Mouse (Mus musculus) left cerebral cortex, adult 18-20 months (tissue): ENCODE results near the gene Mad1l1. TPM values are rescaled to one million over a fixed set of nuclear protein-coding genes. Genes with fewer than 3 reads are reported as not detected.
"Not testable (repeated sequence)": the region's sequence is repeated elsewhere in the genome, so short reads cannot be mapped to it uniquely, and the experiment has no call there.

ENCODE experiments used
- DNase-seq, 2 experiments: peaks; one replicate each; pipeline ENCODE4 v3.0.0; 2021 to 2022; ENCODE audit warnings: low spot score in 2 of 2, mixed read lengths in 1 of 2
- total RNA-seq, 2 experiments: library from RNA; stranded (reverse); gene quantifications; 2 replicates each; pipeline ENCODE4 v1.2.3; 2021

Mad1l1 gene
- total RNA-seq, 2 experiments from 2014 or later: 14.3 to 19.3 TPM

DNA sequence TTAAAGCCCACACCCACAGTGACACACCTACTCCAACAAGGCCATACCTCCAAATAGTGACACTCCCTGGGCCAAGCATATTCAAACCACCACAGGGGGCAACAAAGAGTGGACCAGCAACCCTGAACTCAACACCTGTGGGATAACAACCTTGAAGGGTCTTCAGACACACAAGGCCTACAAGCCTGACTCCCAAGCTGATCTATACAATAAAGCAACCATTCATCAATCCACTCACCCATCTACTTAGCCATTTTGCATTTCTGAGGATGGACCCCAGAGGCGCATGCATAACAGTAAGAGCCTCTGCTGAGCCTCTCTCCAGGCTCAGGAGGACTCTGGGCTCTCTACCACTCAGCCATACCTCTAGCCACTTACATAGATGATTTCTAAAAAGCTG lies 304.5 kb downstream of the Mad1l1 start:
- no peak for DNase-seq

DNA sequence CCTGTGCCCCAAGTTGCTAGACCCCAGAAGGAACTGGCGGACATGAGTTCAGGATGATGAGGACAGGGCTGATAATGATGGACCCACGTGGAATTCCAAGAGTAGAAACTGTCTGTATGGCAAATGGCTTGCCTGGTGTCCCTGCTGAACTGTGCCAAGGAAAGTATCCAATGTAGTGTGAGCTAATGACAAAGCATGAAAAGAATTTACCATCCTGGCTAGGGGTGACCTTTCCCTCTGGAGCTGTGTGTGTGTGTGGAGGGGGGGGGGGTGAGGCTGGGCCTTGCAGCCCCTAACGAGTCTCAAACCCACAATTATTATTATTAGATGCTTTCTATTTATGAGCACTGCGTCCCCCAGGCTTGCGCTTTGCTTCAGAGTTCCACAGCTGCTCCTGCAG lies 307.7 kb downstream of the Mad1l1 start:
- no peak for DNase-seq

DNA sequence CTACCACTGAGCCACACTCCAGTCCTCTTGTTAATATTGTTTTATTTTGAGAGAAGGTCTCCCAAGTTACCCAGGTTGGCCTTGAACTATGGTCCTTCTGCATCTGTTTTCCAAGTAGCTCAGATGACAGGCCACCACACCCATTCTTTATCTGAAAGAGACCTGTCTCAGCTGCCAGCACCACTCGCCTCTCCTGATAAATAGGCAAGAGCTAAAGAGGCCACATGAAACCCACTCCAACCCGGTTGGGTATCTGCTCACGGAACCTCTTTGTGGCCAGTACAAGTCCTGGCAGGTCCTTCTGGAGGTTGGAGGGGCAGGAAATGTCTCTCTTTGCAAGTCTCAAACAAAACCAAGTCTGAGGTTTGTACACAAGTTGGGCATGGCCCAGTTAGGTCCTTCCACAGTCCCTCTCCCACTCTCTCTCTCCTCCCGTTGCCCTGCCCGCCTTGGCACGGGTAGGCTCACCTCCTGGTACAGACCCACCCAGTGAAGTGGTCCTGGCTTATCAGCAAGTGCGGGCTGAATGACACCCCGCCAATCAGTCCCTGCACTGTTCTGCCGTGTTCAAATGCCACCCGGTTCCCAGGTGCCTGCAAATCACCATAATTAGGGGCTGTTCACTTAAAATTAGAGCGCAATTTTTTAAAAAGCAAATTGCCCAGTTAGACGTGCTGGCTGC lies 308.9 kb downstream of the Mad1l1 start:
- no peak for DNase-seq

DNA sequence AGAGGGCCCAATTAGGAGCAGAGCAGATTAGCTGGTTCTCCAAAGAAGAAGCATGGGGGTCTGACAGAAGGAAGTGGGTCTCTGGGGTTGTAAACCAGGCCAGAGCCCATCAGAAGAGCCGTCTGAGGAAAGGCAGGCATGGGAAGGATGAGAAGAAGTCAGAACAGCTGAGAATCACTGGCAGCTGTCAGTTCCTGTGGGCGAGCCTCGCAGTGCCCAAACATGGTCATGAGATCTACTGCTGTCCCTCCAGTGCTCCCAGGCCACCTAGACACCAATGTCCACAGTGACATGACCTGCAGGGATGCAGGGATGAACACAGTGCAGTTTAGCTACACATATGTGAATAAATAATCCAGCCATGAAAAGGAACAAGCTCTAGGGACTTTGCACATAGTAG lies 310.9 kb downstream of the Mad1l1 start:
- no peak for DNase-seq

DNA sequence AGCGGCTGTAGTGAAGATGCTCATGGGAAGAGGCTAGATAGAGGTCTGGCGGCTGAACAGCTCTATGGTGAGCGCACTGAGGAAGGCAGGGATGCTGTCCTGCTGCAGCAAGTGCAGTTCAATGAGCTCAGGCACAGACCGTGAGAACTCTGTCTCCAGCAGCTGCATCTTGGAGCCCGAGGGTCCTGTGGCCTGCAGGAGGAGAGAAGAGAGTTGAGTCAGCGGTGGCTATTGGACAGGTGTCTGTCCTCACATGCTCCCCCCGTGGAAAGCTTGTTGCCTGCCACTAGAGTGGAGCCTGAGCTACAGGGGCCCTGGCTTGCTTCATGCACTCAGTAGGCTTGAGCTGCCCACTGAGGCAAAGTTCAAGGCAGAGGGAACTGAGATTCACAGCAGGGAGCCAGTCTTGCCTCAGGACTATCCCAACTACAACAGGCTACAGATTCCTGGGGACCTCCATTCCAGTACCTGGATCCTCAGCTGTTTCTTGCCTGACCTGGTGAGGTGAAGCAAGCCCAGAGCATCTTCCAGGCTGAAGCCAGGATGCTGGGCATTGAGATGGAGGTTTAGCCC lies 312.2 kb downstream of the Mad1l1 start:
- DNase-seq: no peak

DNA sequence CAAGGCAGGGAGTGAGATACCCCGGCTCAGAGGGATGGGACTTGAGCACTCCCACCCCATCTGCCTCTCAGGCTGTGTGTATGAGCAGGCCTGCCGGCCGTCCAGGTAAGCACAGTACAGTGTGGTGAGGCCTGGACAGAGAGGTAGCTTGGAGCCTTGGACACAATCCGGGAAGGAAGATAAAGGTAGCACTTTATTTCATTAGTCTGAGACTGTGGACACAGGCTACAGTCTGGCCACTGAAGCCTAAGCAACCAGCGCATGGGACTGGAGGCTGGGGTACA lies 312.9 kb downstream of the Mad1l1 start:
- no peak for DNase-seq

DNA sequence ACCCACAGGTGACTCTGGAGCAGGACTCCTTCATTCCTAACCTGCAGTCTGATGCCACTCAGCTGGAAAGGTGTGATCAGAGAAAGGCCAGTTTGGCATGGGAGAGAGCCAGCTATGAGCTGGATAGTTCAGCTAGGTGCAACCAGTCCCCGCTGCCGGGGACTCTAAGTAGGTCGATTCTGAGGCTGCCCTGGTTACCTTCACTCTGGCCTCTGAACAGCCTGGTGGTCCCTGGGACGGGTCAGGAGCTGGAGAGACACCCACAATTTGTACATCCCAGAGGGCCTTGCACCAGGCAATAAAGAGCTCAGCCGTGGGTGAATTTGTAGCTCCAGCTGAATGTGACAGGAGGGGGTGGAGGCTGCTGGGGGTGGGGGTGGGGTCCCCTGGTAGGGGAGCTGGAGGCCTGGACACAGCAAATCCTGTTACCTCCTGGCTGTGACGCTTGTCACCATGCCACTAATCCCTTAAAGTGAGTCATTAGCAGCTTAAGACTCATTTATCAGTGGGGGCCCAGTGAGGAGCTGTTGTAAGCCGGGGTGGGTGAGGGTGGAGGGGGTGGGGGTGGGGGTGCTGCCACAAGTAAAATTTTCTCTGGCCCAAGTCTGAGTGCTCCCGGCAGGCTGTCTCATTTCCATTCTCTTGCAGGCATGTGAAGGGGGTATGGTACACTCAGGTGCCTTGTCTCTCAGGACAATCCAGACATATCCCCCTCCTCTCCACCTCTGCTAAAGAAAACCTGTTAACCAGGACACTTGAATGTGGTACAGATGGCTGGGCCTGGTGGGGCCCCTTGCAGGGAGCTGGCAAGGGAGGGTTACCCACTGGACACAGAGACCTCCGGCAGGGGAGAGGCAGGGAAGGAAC lies 313.5 kb downstream of the Mad1l1 start:
- no peak for DNase-seq

DNA sequence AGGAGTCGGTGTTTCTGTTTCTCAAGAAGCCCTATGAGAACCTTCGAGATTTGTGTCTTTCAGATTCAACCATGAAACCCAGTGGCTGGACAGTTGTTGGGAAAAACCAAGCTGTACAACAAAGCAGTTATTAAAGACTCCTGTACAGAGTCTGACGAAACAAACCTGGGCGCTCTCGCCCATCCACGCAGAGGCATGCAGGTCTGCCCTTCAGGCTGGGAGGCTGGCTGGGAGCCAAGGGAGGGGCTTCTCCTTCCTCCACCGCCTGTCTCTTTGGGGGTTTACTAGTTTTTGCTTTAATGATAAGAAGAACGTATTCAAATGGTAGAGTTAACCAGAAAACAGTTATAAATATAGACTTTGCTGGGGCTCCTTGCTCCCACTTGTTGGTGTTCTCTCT lies 314.5 kb downstream of the Mad1l1 start:
- DNase-seq: no peak

DNA sequence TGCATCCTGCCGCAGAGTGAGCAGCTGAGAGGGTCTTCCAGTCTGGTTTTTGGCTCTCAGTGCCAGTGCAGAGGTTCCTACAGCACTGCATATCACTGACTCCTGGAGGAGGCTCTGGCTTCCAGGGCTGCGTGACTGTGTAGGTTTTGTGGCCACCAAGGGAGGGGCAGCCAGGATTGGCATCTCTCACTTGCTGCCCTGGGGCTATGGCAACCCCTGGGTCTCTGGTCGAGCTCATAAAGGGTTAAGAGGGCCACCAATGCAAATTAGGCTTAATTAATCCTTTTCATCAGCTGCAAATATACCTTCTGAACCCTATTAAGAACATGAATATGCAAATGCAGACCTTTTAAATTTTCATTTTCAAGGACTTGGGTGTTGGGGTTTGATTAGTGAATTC lies 318.8 kb downstream of the Mad1l1 start:
- no peak for DNase-seq

DNA sequence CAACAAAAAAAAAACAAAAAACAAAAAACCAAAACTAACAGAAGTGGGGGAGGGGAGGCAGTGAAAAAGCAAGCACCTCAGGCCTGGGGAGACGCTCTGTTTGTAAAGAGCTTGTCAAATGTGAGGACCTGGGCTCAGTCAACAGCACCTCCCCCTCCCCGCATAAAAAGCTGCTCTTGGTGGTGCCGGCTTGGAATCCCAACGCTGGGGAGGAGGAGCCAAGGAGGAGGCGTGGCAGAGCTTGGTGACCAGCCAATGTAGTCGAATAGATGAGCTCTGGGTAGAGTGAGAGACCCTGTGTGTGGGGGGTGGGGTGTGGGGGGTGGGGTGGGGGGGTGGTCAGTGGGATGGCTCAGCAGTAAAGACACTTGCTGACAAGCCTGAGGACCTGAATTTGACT lies 322.4 kb downstream of the Mad1l1 start:
- DNase-seq: no peak

DNA sequence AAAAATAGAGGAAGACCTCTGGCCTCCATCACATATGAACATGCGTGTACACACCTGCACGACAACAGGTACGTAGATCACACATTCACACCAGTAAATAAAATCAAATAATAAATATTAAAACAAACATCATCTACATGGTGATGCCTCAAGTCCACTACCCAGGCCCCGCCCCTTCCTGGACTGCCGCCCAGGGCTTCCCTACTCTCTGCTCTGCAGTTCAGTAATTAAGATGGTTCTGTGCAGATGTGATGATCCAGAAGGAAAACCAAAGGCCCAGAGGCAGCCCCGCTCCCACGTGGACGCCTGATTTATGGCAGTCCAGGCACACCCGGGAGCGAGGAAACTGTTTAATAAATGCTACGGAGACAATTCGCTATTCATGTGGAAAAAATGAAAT lies 323.0 kb downstream of the Mad1l1 start:
- not testable (repeated sequence) for DNase-seq

DNA sequence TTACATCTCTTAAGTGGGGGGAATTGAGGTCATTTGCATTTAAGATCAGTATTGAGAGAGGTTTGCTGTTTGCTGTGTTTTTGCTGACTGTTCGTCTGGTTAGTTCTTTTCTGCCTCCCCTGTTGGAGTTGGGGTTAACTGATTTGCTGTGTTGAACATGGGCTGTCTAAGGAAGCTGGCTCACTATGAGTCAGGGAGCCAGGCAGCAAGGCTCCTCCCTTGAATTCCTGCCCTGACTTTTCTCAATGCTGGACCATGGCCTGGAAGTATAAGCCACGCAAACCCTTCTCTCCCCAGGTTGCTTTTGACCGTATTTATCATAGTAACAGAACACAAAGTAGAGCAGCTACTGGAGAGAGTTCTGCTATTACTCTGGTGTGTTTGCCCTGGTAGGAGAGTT lies 329.8 kb downstream of the Mad1l1 start:
- DNase-seq: no peak

DNA sequence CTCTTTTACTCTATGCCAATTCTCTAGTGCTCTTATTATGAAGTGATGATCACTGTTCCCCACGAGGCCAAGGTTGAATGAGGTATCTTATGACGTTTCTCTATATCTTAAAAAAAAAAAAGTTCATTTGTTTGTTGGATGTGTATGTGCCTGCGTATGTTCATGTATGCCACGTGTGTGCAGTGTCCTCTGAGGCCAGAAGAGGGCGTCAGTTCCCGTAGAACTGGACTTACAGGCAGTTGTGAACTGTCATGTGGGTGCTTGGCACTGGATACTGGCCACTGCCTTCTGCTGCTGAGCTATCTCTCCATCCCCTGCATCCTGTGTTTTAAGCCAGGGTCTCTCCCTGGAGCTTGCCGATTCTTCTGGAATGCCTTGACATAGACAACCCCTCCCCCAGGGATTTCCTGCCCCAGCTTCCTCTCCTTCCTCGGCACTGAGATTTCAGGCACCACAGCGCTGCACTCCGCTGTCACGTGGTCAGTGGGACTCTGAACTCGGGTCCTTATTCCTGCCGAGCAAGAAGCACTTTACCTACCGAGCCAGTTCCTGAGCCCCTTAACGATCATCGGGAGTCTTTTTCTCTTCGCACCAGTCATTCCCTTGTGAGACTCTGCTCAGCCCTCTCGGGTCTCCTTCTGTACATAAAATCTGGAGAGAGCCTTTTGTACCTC lies 336.1 kb downstream of the Mad1l1 start:
- no peak for DNase-seq

DNA sequence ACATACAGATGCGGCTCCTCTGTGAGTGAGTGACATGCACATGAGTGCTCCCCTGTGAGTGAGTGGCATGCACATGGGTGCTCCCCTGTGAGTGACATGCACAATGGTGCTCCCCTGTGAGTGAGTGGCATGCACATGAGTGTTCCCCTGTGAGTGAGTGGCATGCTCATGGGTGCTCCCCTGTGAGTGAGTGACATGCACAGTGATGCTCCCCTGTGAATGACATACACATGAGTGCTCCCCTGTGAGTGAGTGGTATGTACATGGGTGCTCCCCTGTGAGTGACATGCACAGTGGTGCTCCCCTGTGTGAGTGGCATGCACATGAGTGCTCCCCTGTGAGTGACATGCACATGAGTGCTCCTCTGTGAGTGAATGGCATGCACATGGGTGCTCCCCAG lies 339.4 kb downstream of the Mad1l1 start:
- DNase-seq: no peak

DNA sequence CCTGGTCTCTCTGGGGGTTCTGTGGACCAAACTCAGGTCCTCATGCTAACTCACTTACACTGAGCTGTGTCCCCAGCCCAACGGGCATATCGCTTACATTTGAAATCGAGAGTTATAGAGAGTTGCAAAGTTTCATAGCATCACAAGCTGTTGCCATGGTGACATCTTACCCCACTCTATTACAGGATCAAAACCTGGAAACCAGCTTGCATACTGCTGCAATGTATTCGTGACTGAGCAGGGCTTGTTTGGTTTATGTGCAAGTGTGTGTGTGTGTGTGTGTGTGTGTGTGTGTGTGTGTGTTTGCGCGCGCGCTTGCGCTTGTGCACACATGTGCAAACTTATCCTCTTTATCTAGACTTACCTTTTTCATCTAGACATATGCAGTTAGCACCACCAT lies 342.0 kb downstream of the Mad1l1 start:
- peak in 1 of 2 experiments; percentile 47 for DNase-seq

DNA sequence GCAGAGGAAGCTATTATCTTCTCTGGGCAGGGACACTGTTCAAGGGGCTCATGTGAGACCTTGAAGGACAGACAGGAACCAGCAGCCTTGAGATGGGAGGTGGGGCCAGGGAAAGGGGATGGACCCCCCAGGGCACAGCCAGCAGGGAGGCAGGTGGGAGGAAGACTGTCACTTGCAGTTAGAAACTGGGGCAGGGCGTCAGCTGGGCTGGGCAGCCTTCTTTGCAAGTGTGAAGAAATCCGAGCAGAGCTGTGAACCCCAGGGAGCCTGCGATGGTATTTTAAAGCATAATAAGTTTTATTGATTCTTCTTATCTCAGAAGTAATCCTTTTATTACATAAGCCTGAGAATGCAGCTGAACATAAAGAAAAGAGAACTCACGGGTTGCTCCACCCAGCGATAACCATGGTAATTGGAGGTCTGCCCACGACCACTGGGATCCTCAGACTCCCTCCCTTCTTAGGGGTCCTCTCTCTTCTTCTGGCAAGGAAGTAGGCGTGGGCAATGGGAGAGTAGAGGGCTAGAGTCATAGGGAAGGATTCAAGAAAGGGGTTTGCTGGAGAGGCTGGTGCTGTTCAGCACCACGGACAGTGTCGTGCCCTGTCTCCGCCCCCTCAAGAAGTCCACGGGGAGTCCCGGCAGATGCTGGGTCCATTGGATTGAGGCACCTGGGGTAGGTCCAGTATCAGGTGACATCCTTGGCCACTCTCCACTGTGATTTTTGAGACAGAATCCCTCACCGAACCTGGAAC lies 342.7 kb downstream of the Mad1l1 start:
- no peak for DNase-seq

DNA sequence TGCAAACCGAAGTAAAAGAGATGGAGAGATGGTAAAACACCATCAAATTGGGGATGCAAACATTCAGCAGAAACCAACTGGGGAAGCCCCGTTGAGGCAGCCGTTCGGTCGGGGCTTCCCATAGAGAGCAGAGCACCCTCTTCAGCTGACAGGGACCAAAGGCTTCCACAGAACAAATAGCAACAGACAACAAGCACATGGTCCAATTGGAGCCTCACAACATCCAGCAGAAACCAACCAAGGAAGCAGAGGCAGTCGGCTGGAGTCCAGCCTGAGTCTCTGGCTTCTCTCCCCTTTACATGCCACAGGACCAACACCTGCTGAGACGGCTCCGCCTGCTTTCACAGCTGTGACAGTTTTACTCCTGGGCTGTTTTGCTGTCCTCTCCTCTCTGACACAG lies 343.9 kb downstream of the Mad1l1 start:
- DNase-seq: no peak

DNA sequence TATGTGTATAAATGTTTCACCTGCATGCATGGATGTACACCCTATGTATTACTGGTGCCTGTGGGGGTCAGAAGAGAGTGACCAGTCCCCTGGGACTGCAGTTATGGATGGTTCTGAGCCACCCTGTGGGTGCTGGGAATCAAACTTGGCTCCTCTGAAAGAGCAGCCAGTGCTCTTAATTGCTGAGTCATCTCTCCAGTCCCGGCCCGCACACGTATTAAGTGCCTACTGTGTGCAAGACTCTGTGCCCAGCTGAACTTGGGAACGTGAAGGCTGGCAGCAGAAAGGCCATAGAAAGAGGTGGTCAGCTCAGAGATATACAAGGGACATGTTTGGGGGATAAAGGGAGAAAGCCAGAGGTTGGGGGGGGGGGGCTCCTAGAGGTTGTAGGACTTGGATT lies 344.8 kb downstream of the Mad1l1 start:
- no peak for DNase-seq

DNA sequence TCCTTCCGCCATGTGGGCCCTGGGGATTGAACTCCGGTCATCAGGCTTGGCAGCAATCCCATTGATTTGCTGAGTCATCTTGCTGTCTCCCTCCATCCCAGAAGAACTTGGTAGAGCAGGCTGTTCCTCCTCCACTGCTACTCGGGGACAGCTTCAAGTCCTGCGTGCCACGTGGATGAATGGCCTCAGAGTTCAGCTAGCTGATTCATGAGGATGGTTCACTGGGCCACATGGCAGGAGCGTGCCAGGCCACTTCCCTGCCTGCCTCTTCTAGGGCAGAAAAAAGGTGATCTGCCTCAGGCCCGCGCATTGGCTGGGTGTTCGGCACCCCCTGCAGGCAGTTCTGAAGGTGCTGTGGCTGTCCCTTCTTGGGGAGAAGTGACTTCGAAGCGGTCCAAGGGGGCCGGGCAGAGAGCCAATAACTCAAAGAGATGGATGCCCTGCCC lies 351.1 kb downstream of the Mad1l1 start:
- DNase-seq: no peak

DNA sequence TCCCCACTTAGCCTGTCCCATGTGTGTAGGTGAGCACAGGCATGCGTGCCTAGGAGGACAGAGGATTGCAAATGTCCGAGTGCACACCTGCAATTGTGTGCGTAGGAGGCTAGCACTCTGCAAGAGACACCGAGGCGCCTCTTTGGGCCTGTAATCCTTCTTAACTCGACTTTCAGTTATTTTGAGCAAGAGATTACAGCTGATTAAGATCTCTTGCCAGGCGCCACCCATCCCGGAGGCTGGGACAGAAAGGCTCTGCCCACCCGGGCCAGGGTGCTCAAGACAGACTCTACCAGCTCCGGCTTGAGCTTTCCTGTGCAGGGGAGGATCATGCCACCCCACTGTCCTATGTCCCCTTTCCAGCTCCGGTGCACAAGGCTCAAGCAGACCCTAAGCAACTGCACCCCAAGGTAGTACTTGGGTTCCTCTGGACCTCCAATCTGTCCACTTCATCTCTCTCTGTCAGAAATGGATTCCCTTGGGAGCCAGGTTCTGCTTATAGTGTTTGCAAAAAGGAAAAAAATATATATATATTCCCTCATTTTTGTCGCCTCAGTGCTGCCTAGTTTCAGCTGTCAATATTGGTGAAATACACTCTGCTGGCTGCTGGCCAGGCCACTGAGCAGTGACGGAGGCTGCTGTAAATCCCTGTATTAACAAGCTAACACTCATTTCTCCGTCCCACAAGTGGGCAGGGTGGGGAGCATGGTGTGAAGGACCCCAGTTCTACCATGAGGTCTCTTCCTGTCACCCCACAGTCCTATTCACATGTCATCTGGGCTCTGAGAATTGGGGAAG lies 352.0 kb downstream of the Mad1l1 start:
- DNase-seq: no peak
